Mouse (Mus musculus): Measurements from ENCODE around the gene Hcfc1.

GRCm38 (mm10) chrX:73970781-73971180 is 4.6 kb upstream of the Hcfc1 start:
- TF ChIP-seq CTCF (IDR thresholded peaks at IDR 0.05) (no peak), POLR2A (IDR thresholded peaks at IDR 0.05; ENCODE audit: insufficient read depth, low read depth, low read length) (no peak), EP300 (IDR thresholded peaks at IDR 0.05; ENCODE audit: insufficient read depth, low read depth, low read length) (no peak)
